Mouse (Mus musculus): ENCODE results near the gene Slc17a8.

The Slc17a8 gene

DNA sequence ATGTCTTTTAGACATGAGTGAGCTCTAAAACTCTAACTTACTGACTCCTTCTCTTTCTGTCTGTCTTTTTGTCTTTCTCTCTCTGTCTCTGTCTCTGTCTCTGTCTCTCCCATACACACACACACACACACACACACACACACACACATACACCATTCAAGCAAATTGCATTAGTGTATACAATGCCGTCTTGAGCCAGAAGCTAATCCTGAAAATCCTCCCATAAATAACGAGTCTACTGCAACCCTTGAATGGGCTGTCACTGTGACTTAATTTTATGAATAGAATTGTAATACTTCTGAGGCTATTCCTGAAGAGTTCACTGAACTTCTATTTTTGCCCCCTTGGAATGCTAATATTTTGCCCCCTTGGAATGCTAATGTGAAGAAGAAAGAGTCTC is 95.2 kb downstream of the Slc17a8 start:
- no peak for DNase-seq (ENCODE audit: low read depth)

Data from 416B (cell line).